Mouse (Mus musculus) urinary bladder, adult 2 months (tissue): Measurements from ENCODE around the gene Ang6. TPM values are rescaled to one million over a fixed set of nuclear protein-coding genes. Genes with fewer than 3 reads are reported as not detected.
"Not testable (repeated sequence)": the region's sequence is repeated elsewhere in the genome, so short reads cannot be mapped to it uniquely, and the experiment has no call there.

ENCODE experiments used
- DNase-seq: peaks from one replicate; pipeline ENCODE4 v3.0.0; 2022; ENCODE audit warnings: low spot score
- polyA plus RNA-seq: library from polyadenylated mRNA; depleted of rRNA; stranded (reverse); fragments of >200 nt; gene quantifications from 2 replicates; pipeline ENCODE4 v1.2.3, GENCODE M21; 2012; rRNA removed

Gene Ang6
- polyA plus RNA-seq: not detected in 2 replicates

- DNase-seq: no peak
Measured at GRCm38 (mm10) chr14:44002169-44002568, at the start of gene Ang6. Gene Ang6, minus strand, starts transcription at chr14:44002269.

DNA sequence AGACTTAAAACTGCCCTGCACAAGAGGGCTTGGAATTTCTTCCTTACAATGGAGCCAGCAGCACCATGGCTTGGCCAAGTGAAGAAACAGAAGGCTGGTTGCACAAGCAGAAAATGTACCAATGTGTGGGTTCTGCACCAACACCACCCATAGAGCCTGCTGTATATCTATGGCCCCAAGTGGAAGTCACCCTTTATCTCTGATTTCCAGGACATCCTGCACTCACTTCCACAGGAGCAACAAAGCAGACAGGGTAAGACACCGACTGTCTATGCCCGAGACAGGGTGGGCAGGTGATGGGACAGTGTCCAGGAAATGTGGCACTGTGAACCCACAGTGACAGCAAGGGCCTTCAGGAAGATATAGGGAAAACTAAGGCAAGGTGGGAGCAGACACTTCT is 44.5 kb upstream of the Ang6 start:
- not testable (repeated sequence) for DNase-seq

DNA sequence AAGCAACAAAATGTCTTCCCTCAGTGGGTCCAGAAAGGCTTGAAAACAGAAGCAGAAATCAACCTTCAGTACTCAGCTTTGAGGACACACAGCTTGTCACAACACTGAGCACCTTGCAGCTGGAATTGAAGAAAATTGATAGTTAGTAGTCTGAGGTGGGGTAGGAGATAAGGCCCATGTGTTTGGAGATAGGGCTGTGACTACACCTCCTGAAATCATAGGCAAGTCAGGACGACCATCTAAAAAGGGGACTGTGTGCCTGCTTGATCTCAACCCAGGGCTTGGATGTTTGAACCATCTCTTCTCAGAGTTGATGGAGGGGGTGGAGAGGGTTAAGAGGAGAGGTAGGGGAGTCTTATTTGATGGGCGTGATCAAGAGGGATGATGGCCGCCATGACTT is 29.8 kb upstream of the Ang6 start:
- not testable (repeated sequence) for DNase-seq

- not testable (repeated sequence) for DNase-seq
Measured at GRCm38 (mm10) chr14:44009686-44010085, 7.6 kb upstream of the Ang6 start.

GRCm38 (mm10) chr14:44008021-44008420 is 6.0 kb upstream of the Ang6 start:
- not testable (repeated sequence) for DNase-seq

DNA sequence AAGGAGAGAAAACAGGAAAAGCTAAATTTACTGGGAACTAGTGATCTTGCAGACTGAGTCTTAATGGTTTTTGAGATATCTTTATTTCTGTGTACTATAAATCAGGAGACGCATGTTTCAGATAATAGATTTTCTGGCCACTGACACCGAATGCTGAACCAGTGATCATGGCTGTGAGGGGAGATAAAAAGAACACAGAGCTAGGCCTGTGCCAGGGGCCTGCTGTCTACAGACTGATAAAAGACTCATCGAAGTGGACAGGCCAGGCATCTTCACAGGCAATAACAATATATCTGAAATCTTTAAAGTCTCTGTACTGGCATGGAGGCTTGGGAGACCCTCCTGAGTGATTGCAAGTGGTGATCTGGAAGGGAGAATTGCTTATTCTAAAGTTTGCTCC is 469 bp downstream of the Ang6 start:
- DNase-seq: no peak

DNA sequence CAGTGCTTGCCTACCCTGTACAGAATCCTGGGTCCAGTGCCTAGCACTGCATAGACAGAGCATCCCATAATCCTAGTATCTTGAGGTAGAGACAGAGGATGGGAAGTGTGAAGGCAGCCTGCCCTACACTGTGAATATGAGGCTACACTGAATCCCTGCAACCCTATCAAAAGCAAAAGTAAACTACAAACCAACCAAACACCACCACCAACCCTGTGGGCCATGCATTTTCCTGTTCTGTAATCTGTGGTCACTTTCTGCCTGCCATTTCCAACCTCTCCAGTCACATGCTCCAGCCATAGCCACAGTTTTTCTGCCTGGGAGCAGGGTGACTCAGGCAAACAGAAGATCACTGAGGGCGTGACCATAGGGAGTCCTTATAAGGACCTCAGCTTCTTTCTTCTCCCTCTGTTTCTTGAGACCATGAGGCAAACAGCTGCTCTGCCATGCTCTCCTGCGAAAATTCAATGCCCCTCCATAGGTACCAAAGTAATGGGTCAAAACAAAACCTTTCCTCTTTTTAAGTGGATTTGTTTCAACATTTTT is 3.5 kb downstream of the Ang6 start:
- DNase-seq: not testable (repeated sequence)

GRCm38 (mm10) chr14:43987404-43987803 is 14.7 kb downstream of the Ang6 start:
- peak; percentile 40 for DNase-seq

DNA sequence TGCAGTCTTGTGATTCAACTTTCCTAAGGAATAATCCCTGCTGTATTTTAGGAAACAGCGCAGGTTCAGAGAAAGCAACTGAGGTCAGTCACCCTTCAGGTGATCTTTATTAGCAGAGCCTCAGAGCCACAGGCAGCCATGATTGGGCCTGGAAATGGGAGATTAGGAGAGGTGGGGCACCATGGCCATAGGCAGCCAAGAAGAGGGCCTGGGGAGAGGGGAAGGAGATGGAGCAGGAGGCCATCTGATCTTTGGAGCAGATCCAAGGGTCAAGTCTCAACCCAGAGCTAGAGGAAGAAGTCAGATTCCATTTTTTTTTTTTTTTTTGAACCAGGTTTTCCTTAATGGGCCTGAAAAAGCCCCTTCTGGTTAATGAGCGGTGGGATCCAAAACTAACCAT is 15.9 kb downstream of the Ang6 start:
- no peak for DNase-seq

DNA sequence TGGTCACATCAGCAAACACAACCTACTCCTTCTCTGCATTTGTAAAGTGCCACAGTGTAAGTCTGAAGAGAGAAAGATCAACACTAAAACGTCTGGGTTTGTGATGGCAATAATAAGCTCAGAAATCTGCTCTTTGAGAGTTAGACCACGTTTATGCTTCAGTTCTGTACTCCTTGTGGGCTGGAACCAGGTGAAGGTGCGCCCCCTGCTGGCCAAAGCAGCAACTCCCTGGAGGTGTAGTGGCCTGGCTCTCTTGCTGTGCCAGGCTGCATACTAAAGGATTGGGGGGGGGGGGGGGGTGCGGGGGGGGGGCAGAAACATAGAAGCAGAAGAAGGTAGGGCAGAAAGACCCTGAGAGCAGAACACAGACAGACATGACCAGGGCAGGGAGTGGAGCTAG is 18.2 kb downstream of the Ang6 start:
- peak; percentile 31 for DNase-seq

DNA sequence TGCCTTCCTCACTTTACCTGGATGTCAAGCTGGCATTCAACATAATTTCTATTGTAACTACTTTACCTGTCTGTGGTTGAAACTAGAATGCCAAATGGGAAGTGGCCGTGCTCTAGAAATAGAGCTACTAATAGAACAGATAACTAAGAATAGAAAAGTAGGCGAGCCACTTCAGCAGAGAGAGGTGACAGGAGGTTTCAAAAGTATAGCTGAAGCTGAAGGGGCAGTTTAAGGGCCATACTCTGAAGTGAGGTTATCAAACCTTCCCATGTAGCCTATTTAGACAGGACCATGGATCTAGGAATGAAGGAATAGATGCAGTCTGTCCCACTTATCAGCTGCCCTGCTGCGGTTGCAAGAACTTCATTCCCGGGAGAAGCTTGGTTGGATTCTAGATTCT is 18.6 kb downstream of the Ang6 start:
- no peak for DNase-seq

DNA sequence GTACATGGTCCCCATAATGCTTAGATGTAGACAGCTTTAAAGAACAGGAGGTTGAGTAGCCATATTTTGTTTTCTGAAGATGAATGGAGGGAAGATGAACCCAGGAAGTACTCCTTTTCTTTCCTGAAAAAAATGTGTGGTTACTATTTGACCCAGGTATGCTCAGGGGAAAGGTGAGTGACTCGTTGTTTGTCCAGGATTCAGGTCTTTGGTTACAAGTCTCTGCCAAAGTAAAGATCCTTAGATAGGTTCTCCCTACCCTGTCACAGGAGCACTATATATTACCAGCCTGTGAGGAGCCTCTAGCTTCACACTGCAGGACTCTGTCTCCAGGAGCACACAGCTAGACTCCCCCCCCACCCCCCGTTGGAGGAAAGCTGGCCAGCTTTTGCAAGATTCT is 45.3 kb downstream of the Ang6 start, which contains the start of gene Ang5:
TSS of gene Ang5 (plus strand) at position 301 of the 400 bp plus-strand sequence.
- DNase-seq: not testable (repeated sequence)

- not testable (repeated sequence) for DNase-seq
Measured at GRCm38 (mm10) chr14:43955074-43955473, 47.0 kb downstream of the Ang6 start.

DNA sequence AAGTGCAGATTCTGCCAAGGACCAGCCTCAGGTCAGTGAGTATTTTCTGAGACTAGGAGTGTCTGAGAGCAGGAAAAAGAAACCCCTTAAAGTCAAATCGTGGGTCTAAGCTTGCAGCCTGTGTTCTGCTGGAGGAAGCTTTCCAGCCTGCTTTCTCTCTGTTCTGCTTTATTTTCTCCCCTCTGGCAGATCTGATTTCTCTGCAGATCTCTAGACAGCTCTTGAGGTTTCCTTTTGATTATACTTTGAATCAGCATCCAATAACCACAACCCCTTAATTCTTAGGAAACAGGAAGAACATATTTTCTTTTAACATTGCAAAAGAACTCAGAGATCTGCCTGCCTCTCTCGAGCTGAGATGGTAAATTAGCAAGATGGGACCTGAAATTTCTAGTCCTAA is 48.7 kb downstream of the Ang6 start:
- not testable (repeated sequence) for DNase-seq

Other genes with a start within 250 kb of the Ang6 start
- not detected in 2 replicates for gene Gm8180, start 217.5 kb downstream of the Ang6 start, polyA plus RNA-seq
- gene Ear1, start 126.8 kb downstream of the Ang6 start, polyA plus RNA-seq: 0.12 TPM in 1 of 2 replicates, not detected in the other
- not detected in 2 replicates for gene Ear10, start 78.7 kb downstream of the Ang6 start, polyA plus RNA-seq
- 4.3 and 5.7 TPM in 2 replicates for gene Gm8113, start 76.9 kb downstream of the Ang6 start, polyA plus RNA-seq
- not detected in 2 replicates for gene Ang5, start 45.2 kb downstream of the Ang6 start, polyA plus RNA-seq
- 16.7 and 16.8 TPM in 2 replicates for gene Ear2, start 100.4 kb upstream of the Ang6 start, polyA plus RNA-seq
- not detected in 2 replicates for gene Gm3327, start 121.6 kb upstream of the Ang6 start, polyA plus RNA-seq
- gene Gm8212, start 195.4 kb upstream of the Ang6 start, polyA plus RNA-seq: not detected in 2 replicates
- gene 4930503E14Rik, start 211.0 kb upstream of the Ang6 start, polyA plus RNA-seq: not detected in 2 replicates